Mouse (Mus musculus) embryonic stem cell, embryonic (primary cell): ENCODE measurements around the gene Ddi2.

ENCODE experiments used
- CTCF ChIA-PET, 4 experiments: fragments of 300-600 bp in 2 of 4; fragments of 350-600 bp in 2 of 4; sonication (Branson Sonifier 250); formaldehyde crosslinking; loops; one replicate each; lab custom pipeline; 2022; ENCODE audit warnings: inconsistent platforms in 2 of 4; lab: Charles Lee
- POLR2A ChIA-PET, 4 experiments: fragments of 300-600 bp in 2 of 4; fragments of 350-600 bp in 2 of 4; sonication (Branson Sonifier 250); formaldehyde crosslinking; loops; one replicate each; lab custom pipeline; 2022; ENCODE audit warnings: antibody characterized with exemption in 4 of 4, inconsistent platforms in 1 of 4; lab: Charles Lee

Gene Ddi2

GRCm38 (mm10) chr4:141751419-141752075, 28.3 kb upstream of the Ddi2 start:
- POLR2A ChIA-PET: interaction anchor here in 3 of 4 experiments (0.6 to 2.1 kb wide), 13 partner anchors 9 to 123 kb away, joined by 3 to 9 read pairs (median 4); partner anchors contain the start of genes Casp9 (in 2 of the 3), Ddi2 (in 2 of the 3) and Plekhm2 (in 1 of the 3)
- CTCF ChIA-PET: interaction anchor here in 3 of 4 experiments (0.6 to 1.7 kb wide), 12 partner anchors 9 to 702 kb away, joined by 3 to 5 read pairs (median 3); partner anchors contain the start of genes Casp9 (in 1 of the 3) and Ddi2 (in 1 of the 3)

- CTCF ChIA-PET: interaction anchor here in 2 of 4 experiments (0.5 to 1.7 kb wide), 4 partner anchors 10 to 787 kb away, joined by 3 to 5 read pairs (median 4); partner anchors contain the start of gene Ddi2 (in 1 of the 2)
- POLR2A ChIA-PET: interaction anchor here in 3 of 4 experiments (0.6 to 2.1 kb wide), 5 partner anchors 11 to 123 kb away, joined by 3 to 9 read pairs (median 6); partner anchors contain the start of genes Casp9 (in 2 of the 3) and Ddi2 (in 1 of the 3)
These were observed 27.6 kb upstream of the Ddi2 start for GRCm38 (mm10) chr4:141750826-141751225.

GRCm38 (mm10) chr4:141749557-141749956, 26.3 kb upstream of the Ddi2 start:
- POLR2A ChIA-PET: interaction anchor here in 3 of 4 experiments (0.6 to 1.2 kb wide), 5 partner anchors 25 to 356 kb away, joined by 3 to 8 read pairs (median 3); partner anchors contain the start of gene Ddi2 (in 1 of the 3)
- CTCF ChIA-PET: interaction anchor here in 2 of 4 experiments (0.5 to 0.8 kb wide), 3 partner anchors 23 to 343 kb away, joined by 3 to 4 read pairs (median 3); no protein-coding TSS in a partner anchor

GRCm38 (mm10) chr4:141746578-141747346, 23.5 kb upstream of the Ddi2 start, which contains the start of gene Agmat:
Agmat (plus strand) TSS chr4:141746672.
- ChIA-PET CTCF (interaction anchor here in 1 of 4 experiments (0.7 kb wide), 1 partner anchor 11 kb away, joined by 3 read pairs; no protein-coding TSS in a partner anchor), POLR2A (interaction anchor here in 1 of 4 experiments (1.3 to 1.6 kb wide), 2 partner anchors 23 to 37 kb away, joined by 3 to 4 read pairs; partner anchors contain the start of gene Ddi2)

- CTCF ChIA-PET: interaction anchor here in 1 of 4 experiments (0.6 kb wide), 1 partner anchor 381 kb away, joined by 3 read pairs; no protein-coding TSS in a partner anchor
- POLR2A ChIA-PET: interaction anchor here in 1 of 4 experiments (0.6 to 0.9 kb wide), 2 partner anchors 8 to 64 kb away, joined by 3 read pairs; no protein-coding TSS in a partner anchor
These were observed 19.2 kb upstream of the Ddi2 start for GRCm38 (mm10) chr4:141742381-141742780.

GRCm38 (mm10) chr4:141741856-141742255, 18.6 kb upstream of the Ddi2 start:
- POLR2A ChIA-PET: interaction anchor here in 3 of 4 experiments (0.5 to 0.6 kb wide), 3 partner anchors 8 to 196 kb away, joined by 3 read pairs; no protein-coding TSS in a partner anchor
- CTCF ChIA-PET: interaction anchor here in 1 of 4 experiments (0.6 kb wide), 1 partner anchor 380 kb away, joined by 3 read pairs; no protein-coding TSS in a partner anchor

GRCm38 (mm10) chr4:141738015-141738414, 14.8 kb upstream of the Ddi2 start:
- CTCF ChIA-PET: no interaction called here
- POLR2A ChIA-PET: interaction anchor here in 2 of 4 experiments (0.6 to 1.5 kb wide), 6 partner anchors 14 to 67 kb away, joined by 3 to 8 read pairs (median 4); partner anchors contain the start of gene Ddi2 (in 1 of the 2)

GRCm38 (mm10) chr4:141736856-141737255, 13.6 kb upstream of the Ddi2 start:
- ChIA-PET CTCF (interaction anchor here in 1 of 4 experiments (0.6 kb wide), 1 partner anchor 160 kb away, joined by 8 read pairs; no protein-coding TSS in a partner anchor), POLR2A (interaction anchor here in 2 of 4 experiments (0.6 to 1.0 kb wide), 2 partner anchors 13 to 14 kb away, joined by 3 to 4 read pairs; partner anchors contain the start of gene Ddi2 (in 2 of the 2))

GRCm38 (mm10) chr4:141735206-141735560, 12.0 kb upstream of the Ddi2 start:
- ChIA-PET POLR2A (interaction anchor here in 2 of 4 experiments (0.6 to 1.6 kb wide), 10 partner anchors 8 to 194 kb away, joined by 3 to 8 read pairs (median 4); partner anchors contain the start of genes Ddi2 (in 2 of the 2) and Casp9 (in 1 of the 2)), CTCF (no interaction called here)

GRCm38 (mm10) chr4:141734446-141735205, 11.4 kb upstream of the Ddi2 start:
- CTCF ChIA-PET: interaction anchor here in 1 of 4 experiments (0.6 kb wide), 1 partner anchor 1060 kb away, joined by 3 read pairs; no protein-coding TSS in a partner anchor

GRCm38 (mm10) chr4:141731766-141732165, 8.5 kb upstream of the Ddi2 start:
- ChIA-PET CTCF (interaction anchor here in 1 of 4 experiments (0.6 kb wide), 2 partner anchors 40 to 114 kb away, joined by 3 to 5 read pairs; no protein-coding TSS in a partner anchor), POLR2A (interaction anchor here in 3 of 4 experiments (0.7 to 2.0 kb wide), 10 partner anchors 9 to 316 kb away, joined by 3 to 5 read pairs (median 4); partner anchors contain the start of genes Casp9 (in 1 of the 3) and Ddi2 (in 1 of the 3))

More at GRCm38 (mm10) chr4:141734446-141735205, 11.4 kb upstream of the Ddi2 start:
- POLR2A ChIA-PET: interaction anchor here in 3 of 4 experiments (0.7 to 1.6 kb wide), 11 partner anchors 11 to 194 kb away, joined by 3 to 8 read pairs (median 4); partner anchors contain the start of genes Ddi2 (in 3 of the 3) and Casp9 (in 1 of the 3)

GRCm38 (mm10) chr4:141730401-141730800, 7.2 kb upstream of the Ddi2 start:
- ChIA-PET POLR2A (interaction anchor here in 3 of 4 experiments (0.5 to 2.0 kb wide), 6 partner anchors 10 to 107 kb away, joined by 3 to 12 read pairs (median 4); partner anchors contain the start of genes Casp9 (in 1 of the 3) and Slc25a34 (in 1 of the 3)), CTCF (no interaction called here)

GRCm38 (mm10) chr4:141729266-141729665, 6.0 kb upstream of the Ddi2 start:
- POLR2A ChIA-PET: interaction anchor here in 2 of 4 experiments (0.7 to 2.0 kb wide), 3 partner anchors 10 to 63 kb away, joined by 3 to 12 read pairs (median 3); no protein-coding TSS in a partner anchor
- CTCF ChIA-PET: no interaction called here

- POLR2A ChIA-PET: interaction anchor here in 1 of 4 experiments (1.3 kb wide), 1 partner anchor 53 kb away, joined by 3 read pairs; no protein-coding TSS in a partner anchor
- CTCF ChIA-PET: no interaction called here
These were observed 2.5 kb upstream of the Ddi2 start for GRCm38 (mm10) chr4:141725738-141726137.

- ChIA-PET POLR2A (interaction anchor here in 1 of 4 experiments (1.3 kb wide), 1 partner anchor 53 kb away, joined by 3 read pairs; no protein-coding TSS in a partner anchor), CTCF (no interaction called here)
These were observed 2.1 kb upstream of the Ddi2 start for GRCm38 (mm10) chr4:141725277-141725676.

- CTCF ChIA-PET: interaction anchor here in 1 of 4 experiments (0.7 kb wide), 1 partner anchor 313 kb away, joined by 13 read pairs; no protein-coding TSS in a partner anchor
- POLR2A ChIA-PET: interaction anchor here in 3 of 4 experiments (0.6 to 1.3 kb wide), 6 partner anchors 17 to 1631 kb away, joined by 3 to 6 read pairs (median 3); no protein-coding TSS in a partner anchor
These were observed 1.4 kb upstream of the Ddi2 start for GRCm38 (mm10) chr4:141724594-141724993.
